In genomic region chr2:161640805-161641204, GRCm38 (mm10) we compare ENCODE assay signal across 15 mouse cellular contexts.
A peak's percentile ranks its signal among the peaks of the same experiment; 100 is the strongest.
DNase-seq lines count a peak whose midpoint lies in the region; TF ChIP-seq lines count a peak whose summit lies in the region.
"Had no signal": no experiment of that assay in that cellular context is flagged by ENCODE, and none has a peak within 500 bp of the region (broad histone marks: within the 10 kb centered on the region; RNA-seq: fewer than 3 reads in every experiment).

No protein-coding gene starts in this region.

- no peak overlapping the region for H3K4me3 ChIP-seq in layer of hippocampus, adult 2 months
- H3K4me3 ChIP-seq in cortical plate, adult 2 months (ENCODE audit: insufficient read depth, low read length) = no peak overlapping the region
- H3K4me3 ChIP-seq: heart, embryonic 12.5 days; hindbrain, embryonic 13.5 days; neural tube, embryonic 13.5 days had no signal

- TF ChIP-seq CTCF in layer of hippocampus, adult 2 months (conservative IDR thresholded peaks at IDR 0.05) = peak; percentile 49
- peak; percentile 27; the same call in 1 of the 2 replicates for TF ChIP-seq CTCF in brain, embryonic 14.5 days (IDR thresholded peaks at IDR 0.05; ENCODE audit: borderline replicate concordance, extremely low read depth, insufficient read depth, insufficient read length)
- peak; percentile 14; the same call in 1 of the 2 replicates for TF ChIP-seq CTCF in cortical plate, adult 2 months (IDR thresholded peaks at IDR 0.05; ENCODE audit: extremely low read depth, insufficient read depth, low read length)

- no peak overlapping the region for H3K27ac ChIP-seq in layer of hippocampus, adult 2 months
- H3K27ac ChIP-seq in cortical plate, adult 2 months (ENCODE audit: insufficient read depth, low read length) = no peak overlapping the region
- H3K27ac ChIP-seq: hindbrain, embryonic 13.5 days; neural tube, embryonic 13.5 days had no signal

- H3K4me1 ChIP-seq in cortical plate, adult 2 months (ENCODE audit: control insufficient read depth, insufficient read depth, low read length) = no peaks in the 10 kb centered on the region
- H3K4me1 ChIP-seq: heart, embryonic 12.5 days; hindbrain, embryonic 13.5 days; neural tube, embryonic 13.5 days had no signal

- DNase-seq in cerebellum, adult 9-10 months = peak; percentile 38
- no peak for DNase-seq in cerebellum, postnatal 4 days (ENCODE audit: low spot score in 2 of 2)
- no peak for DNase-seq in layer of hippocampus, adult 2 months (ENCODE audit: low spot score in 2 of 2)
- no peak for DNase-seq in layer of hippocampus, adult 9-10 months (ENCODE audit: low spot score)
- DNase-seq in brain, embryonic 14.5 days (ENCODE audit: low read depth) = peak; percentile 14
- no peak for DNase-seq in thymus, postnatal 14 days
- DNase-seq: adrenal gland, postnatal 25 days; kidney, postnatal 14 days; lung, adult 18-20 months; lung, postnatal 36 days; thymus, adult 2 months had no signal

- TF ChIP-seq POLR2A in brain, embryonic 14.5 days (IDR thresholded peaks at IDR 0.05; ENCODE audit: borderline replicate concordance, extremely low read depth, insufficient read depth, insufficient read length, poor library complexity, severe bottlenecking) = no peak
- TF ChIP-seq POLR2A in cortical plate, adult 2 months (IDR thresholded peaks at IDR 0.05; ENCODE audit: extremely low read depth, insufficient read depth, low read length) = no peak

Comparison
In these comparisons a context has a peak if more than half of its experiments do, and no peak if none do; other contexts are left out.
1. DNase-seq: peak in cerebellum, adult 9-10 months (single experiment) and brain, embryonic 14.5 days (single experiment); none in cerebellum, postnatal 4 days (0 of 2), layer of hippocampus, adult 2 months (0 of 2), layer of hippocampus, adult 9-10 months (single experiment) and thymus, postnatal 14 days (single experiment).
2. Peak in every context shown above with its lines, with median percentiles within 50 percentile points of each other: CTCF ChIP-seq.